Mouse (Mus musculus) ES-CJ7 (cell line): Measurements from ENCODE around the gene M6pr.

ENCODE experiments used
- DNase-seq: peaks from one replicate; pipeline ENCODE4 v3.0.0; 2011; ENCODE audit warnings: low read depth, low spot score

Gene M6pr

GRCm38 (mm10) chr6:122341038-122341810, 32.7 kb downstream of the M6pr start:
- DNase-seq, result peak; percentile 98

- peak; percentile 100 for DNase-seq
These were observed 33.6 kb downstream of the M6pr start for GRCm38 (mm10) chr6:122342125-122342524.

- DNase-seq, result no peak
These were observed 35.2 kb downstream of the M6pr start for GRCm38 (mm10) chr6:122343719-122344118.

- DNase-seq, result peak; percentile 55
These were observed 36.0 kb downstream of the M6pr start for GRCm38 (mm10) chr6:122344386-122345116.

GRCm38 (mm10) chr6:122345731-122346130, 37.2 kb downstream of the M6pr start:
- no peak for DNase-seq

- DNase-seq, result no peak
These were observed 37.9 kb downstream of the M6pr start for GRCm38 (mm10) chr6:122346399-122346798.

GRCm38 (mm10) chr6:122347326-122347725, 38.8 kb downstream of the M6pr start:
- DNase-seq, result peak; percentile 39

- DNase-seq, result peak; percentile 73
These were observed 47.4 kb downstream of the M6pr start for GRCm38 (mm10) chr6:122355909-122356308.

- DNase-seq, result no peak
These were observed 48.6 kb downstream of the M6pr start for GRCm38 (mm10) chr6:122357089-122357488.

GRCm38 (mm10) chr6:122365706-122366105, 57.2 kb downstream of the M6pr start:
- peak; percentile 61 for DNase-seq

GRCm38 (mm10) chr6:122366287-122366686, 57.8 kb downstream of the M6pr start:
- DNase-seq, result peak; percentile 97

GRCm38 (mm10) chr6:122366976-122367375, 58.5 kb downstream of the M6pr start:
- DNase-seq, result peak; percentile 62
